Mouse (Mus musculus) MEL (cell line): ENCODE results near the gene Cdh4. TPM values are rescaled to one million over a fixed set of nuclear protein-coding genes. Genes with fewer than 3 reads are reported as not detected.

Experiments used
- DNase-seq: peaks from one replicate; pipeline ENCODE4 v3.0.0; 2011; ENCODE audit warnings: low read depth, low spot score
- H3K27ac ChIP-seq: 2 replicates; pipeline ENCODE4 v1.5.1; 2012; ENCODE audit warnings: low read depth, mild to moderate bottlenecking, control low read depth, low read length, moderate library complexity; ENCODE audit not compliant: control insufficient read depth
- H3K27me3 ChIP-seq, 2 experiments: fragments of 150-350 bp in 1 of 2; sonication (generic) in 1 of 2; 2 replicates each; pipeline ENCODE4 v1.6.1; 2012; ENCODE audit warnings: low read length in 2 of 2, mild to moderate bottlenecking in 2 of 2, improper control_type of control experiment in 1 of 2, moderate library complexity in 1 of 2; ENCODE audit not compliant: insufficient read depth in 2 of 2, control insufficient read depth in 1 of 2
- H3K36me3 ChIP-seq, 2 experiments: 2 replicates each; pipeline ENCODE4 v1.6.1; 2012 to 2014; ENCODE audit warnings: low read length in 2 of 2, improper control_type of control experiment in 1 of 2, inconsistent platforms in 1 of 2, mild to moderate bottlenecking in 1 of 2; ENCODE audit not compliant: insufficient read depth in 2 of 2, control insufficient read depth in 1 of 2
- H3K4me1 ChIP-seq, 2 experiments: fragments of 150-350 bp in 1 of 2; sonication (generic) in 1 of 2; 2 replicates each; pipeline ENCODE4 v1.6.1; 2012; ENCODE audit warnings: low read length in 2 of 2, improper control_type of control experiment in 1 of 2, mild to moderate bottlenecking in 1 of 2; ENCODE audit not compliant: insufficient read depth in 2 of 2, control insufficient read depth in 1 of 2
- H3K4me3 ChIP-seq, 2 experiments: fragments of 150-350 bp in 1 of 2; sonication (generic) in 1 of 2; 2 replicates each; pipeline ENCODE4 v1.5.1; 2012; ENCODE audit warnings: low read depth in 2 of 2, low read length in 2 of 2, mild to moderate bottlenecking in 2 of 2, moderate library complexity in 2 of 2, control low read depth in 1 of 2, improper control_type of control experiment in 1 of 2; ENCODE audit not compliant: control insufficient read depth in 1 of 2, insufficient read depth in 1 of 2
- H3K79me2 ChIP-seq: 2 replicates; pipeline ENCODE4 v1.6.1; 2012; ENCODE audit warnings: mild to moderate bottlenecking, low read length, moderate library complexity; ENCODE audit not compliant: control insufficient read depth, poor library complexity, insufficient read depth
- H3K9ac ChIP-seq: 2 replicates; pipeline ENCODE4 v1.6.1; 2012; ENCODE audit warnings: low read depth, mild to moderate bottlenecking, control low read depth, low read length, moderate library complexity; ENCODE audit not compliant: control insufficient read depth, poor library complexity, severe bottlenecking
- H3K9me3 ChIP-seq: fragments of 150-350 bp; sonication (generic); replicated peaks from 2 replicates; pipeline ENCODE4 v1.6.1; 2012; ENCODE audit warnings: mild to moderate bottlenecking, low read length, improper control_type of control experiment, moderate library complexity; ENCODE audit not compliant: insufficient read depth
- BHLHE40 ChIP-seq: IDR thresholded peaks from 2 replicates; pipeline ENCODE4 v1.6.1; 2012; ENCODE audit warnings: low read depth, mild to moderate bottlenecking, inconsistent platforms, low read length, improper control_type of control experiment, borderline replicate concordance
- CHD1 ChIP-seq: IDR thresholded peaks from 2 replicates; pipeline ENCODE4 v1.6.1; 2012; ENCODE audit warnings: low read depth, mild to moderate bottlenecking, inconsistent platforms, low read length, improper control_type of control experiment
- ELF1 ChIP-seq: IDR thresholded peaks from 2 replicates; pipeline ENCODE4 v1.6.1; 2014; ENCODE audit warnings: low read depth, mild to moderate bottlenecking, inconsistent platforms, low read length, improper control_type of control experiment, moderate library complexity
- ETS1 ChIP-seq: IDR thresholded peaks from 2 replicates; pipeline ENCODE4 v1.6.1; 2012; ENCODE audit warnings: low read depth, mild to moderate bottlenecking, inconsistent platforms, low read length, improper control_type of control experiment, moderate library complexity
- GABPA ChIP-seq: IDR thresholded peaks from 2 replicates; pipeline ENCODE4 v1.6.1; 2012; ENCODE audit warnings: low read depth, mild to moderate bottlenecking, inconsistent platforms, low read length, improper control_type of control experiment, moderate library complexity
- GATA1 ChIP-seq: IDR thresholded peaks from 2 replicates; pipeline ENCODE4 v1.6.1; 2011; ENCODE audit warnings: low read depth, low read length, improper control_type of control experiment
- KAT2A ChIP-seq: conservative IDR thresholded peaks from 2 replicates; pipeline ENCODE4 v1.6.1; 2012; ENCODE audit warnings: low read depth, low read length, improper control_type of control experiment, inconsistent platforms
- MAX ChIP-seq: IDR thresholded peaks from 2 replicates; pipeline ENCODE4 v1.6.1; 2011; ENCODE audit warnings: low read length, improper control_type of control experiment
- MEF2A ChIP-seq: IDR thresholded peaks from 2 replicates; pipeline ENCODE4 v1.6.1; 2014; ENCODE audit warnings: low read depth, mild to moderate bottlenecking, inconsistent platforms, low read length, improper control_type of control experiment; ENCODE audit not compliant: poor library complexity, insufficient replicate concordance, severe bottlenecking; ENCODE audit errors: extremely low read depth
- MXI1 ChIP-seq: IDR thresholded peaks from 2 replicates; pipeline ENCODE4 v1.6.1; 2011; ENCODE audit warnings: mild to moderate bottlenecking, low read depth, low read length, improper control_type of control experiment
- MYB ChIP-seq: IDR thresholded peaks from 2 replicates; pipeline ENCODE4 v1.6.1; 2011; ENCODE audit warnings: mild to moderate bottlenecking, low read depth, low read length, improper control_type of control experiment
- NELFE ChIP-seq: IDR thresholded peaks from 2 replicates; pipeline ENCODE4 v1.6.1; 2011; ENCODE audit warnings: low read depth, low read length, improper control_type of control experiment
- POLR2AphosphoS2 ChIP-seq: IDR thresholded peaks from 2 replicates; pipeline ENCODE4 v1.6.1; 2011; ENCODE audit warnings: low read length, improper control_type of control experiment
- RAD21 ChIP-seq: IDR thresholded peaks from 2 replicates; pipeline ENCODE4 v1.6.1; 2011; ENCODE audit warnings: mild to moderate bottlenecking, low read depth, low read length, improper control_type of control experiment
- SIN3A ChIP-seq: IDR thresholded peaks from 2 replicates; pipeline ENCODE4 v1.6.1; 2012; ENCODE audit warnings: low read length, improper control_type of control experiment, inconsistent platforms
- TAL1 ChIP-seq: IDR thresholded peaks from 2 replicates; pipeline ENCODE4 v1.6.1; 2012; ENCODE audit warnings: mild to moderate bottlenecking, inconsistent platforms, low read length, moderate library complexity, mixed read lengths
- ZMIZ1 ChIP-seq: IDR thresholded peaks from 2 replicates; pipeline ENCODE4 v1.6.1; 2012; ENCODE audit warnings: low read depth, mild to moderate bottlenecking, inconsistent platforms, low read length, improper control_type of control experiment, moderate library complexity
- polyA plus RNA-seq, 2 experiments: library from polyadenylated mRNA; stranded (reverse) in 1 of 2; unstranded in 1 of 2; fragments of >175 nt in 1 of 2; fragments of >200 nt in 1 of 2; gene quantifications; 2 replicates each; pipeline versions ENCODE4 v1.2.1 to v1.2.4; 2012; ENCODE audit warnings: low replicate concordance in 2 of 2, low read depth in 1 of 2; ENCODE audit not compliant: insufficient read length in 2 of 2, insufficient read depth in 1 of 2, missing spikeins in 1 of 2
- total RNA-seq: library from RNA; depleted of rRNA; stranded (reverse); fragments of 300-350 nt; gene quantifications from 2 replicates; pipeline ENCODE4 v1.2.3, GENCODE M21; 2012

Cdh4 gene
- total and polyA plus RNA-seq, 3 experiments, result not detected

DNA sequence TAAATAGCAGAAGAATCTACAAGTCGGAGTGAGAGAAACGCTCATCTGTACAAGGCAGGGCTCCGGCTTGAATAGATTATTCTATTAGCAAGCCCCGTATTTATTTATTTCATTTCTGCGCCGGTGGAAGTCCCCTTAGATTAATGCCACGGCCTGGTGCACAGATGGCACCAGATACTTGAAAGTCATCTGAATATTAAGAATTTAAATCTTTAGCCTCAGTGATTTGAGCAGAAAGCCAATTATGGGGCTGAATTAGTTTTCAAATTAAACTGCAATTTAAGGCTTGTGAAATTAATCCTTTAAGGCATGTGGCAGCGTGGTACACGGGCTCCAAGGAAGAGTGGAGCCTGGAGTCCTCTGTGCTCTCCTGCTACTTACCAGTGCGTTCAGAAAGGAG lies 411.7 kb downstream of the Cdh4 start (continued):
- no peak for TF ChIP-seq MXI1
- no peak for TF ChIP-seq RAD21
- no peak for TF ChIP-seq KAT2A
- TF ChIP-seq TAL1, result no peak

GRCm38 (mm10) chr2:179857086-179857485 lies 414.9 kb downstream of the Cdh4 start:
- H3K4me3 ChIP-seq, result no peak overlapping the region
- TF ChIP-seq MAX, result no peak
- no peak for TF ChIP-seq RAD21
- no peak for TF ChIP-seq ELF1
- no peak for TF ChIP-seq CHD1
- TF ChIP-seq MXI1, result no peak
- TF ChIP-seq MYB, result no peak
- TF ChIP-seq NELFE, result no peak
- TF ChIP-seq GABPA, result no peak
- TF ChIP-seq GATA1, result no peak

DNA sequence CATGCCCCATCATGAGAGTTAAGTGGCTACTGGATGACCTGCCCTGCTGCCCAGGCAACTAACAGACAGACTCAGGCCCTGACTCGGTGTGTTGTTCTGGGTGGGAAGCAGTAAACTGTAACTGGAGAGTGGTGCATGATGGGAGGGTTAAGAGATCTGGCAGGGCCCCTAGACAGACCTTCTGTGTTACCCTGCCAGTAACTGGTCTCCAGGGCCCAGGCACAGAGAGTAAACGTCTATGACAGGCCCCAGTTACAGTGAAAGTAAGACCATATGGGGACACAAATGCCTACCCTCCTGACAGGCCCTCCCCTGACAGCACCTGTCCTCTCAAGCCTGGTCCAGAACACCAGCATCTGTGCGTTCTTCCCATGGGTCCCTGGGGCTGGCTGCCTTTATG lies 420.4 kb downstream of the Cdh4 start:
- Histone ChIP-seq H3K9ac (no peak overlapping the region), H3K4me1 (no peaks in the 10 kb centered on the region), H3K4me3 (no peak overlapping the region), H3K27me3 (no peaks in the 10 kb centered on the region), H3K36me3 (no peaks in the 10 kb centered on the region), H3K79me2 (no peaks in the 10 kb centered on the region), H3K9me3 (no peaks in the 10 kb centered on the region), H3K27ac (no peak overlapping the region)
- no peak for TF ChIP-seq KAT2A
- no peak for TF ChIP-seq MEF2A
- TF ChIP-seq TAL1, result no peak
- no peak for TF ChIP-seq BHLHE40
- TF ChIP-seq ZMIZ1, result no peak
- no peak for TF ChIP-seq SIN3A
- TF ChIP-seq MYB, result no peak
- no peak for TF ChIP-seq ETS1
- no peak for TF ChIP-seq POLR2AphosphoS2
- no peak for DNase-seq

More at GRCm38 (mm10) chr2:179857086-179857485, 414.9 kb downstream of the Cdh4 start:
- no peak overlapping the region for H3K27ac ChIP-seq
- H3K9ac ChIP-seq, result no peak overlapping the region
- H3K4me1 ChIP-seq, result no peaks in the 10 kb centered on the region
- H3K79me2 ChIP-seq, result no peaks in the 10 kb centered on the region
- DNase-seq, result no peak
- no peaks in the 10 kb centered on the region for H3K9me3 ChIP-seq
- H3K27me3 ChIP-seq, result no peaks in the 10 kb centered on the region
- no peaks in the 10 kb centered on the region for H3K36me3 ChIP-seq
